Mouse (Mus musculus) hindbrain, embryonic 11.5 days (tissue): ENCODE measurements around the gene Ephb1. TPM values are rescaled to one million over a fixed set of nuclear protein-coding genes. Genes with fewer than 3 reads are reported as not detected.

Experiments used
- ATAC-seq: fragments of 200-750 bp; cut with Nextera tagmentation; 2 replicates; pipeline ENCODE4 v1.8.0; 2017; ENCODE audit warnings: mild to moderate bottlenecking, moderate TSS enrichment, moderate library complexity; ENCODE audit not compliant: low FRiP score
- DNase-seq: peaks from one replicate; pipeline ENCODE4 v3.0.0-alpha.2; 2015; ENCODE audit warnings: low spot score
- H3K27ac ChIP-seq: fragments of 300-500 bp; sonication (generic); 2 replicates; pipeline ENCODE4 v1.5.1; 2014; ENCODE audit warnings: mild to moderate bottlenecking, low read depth, low read length
- H3K27me3 ChIP-seq: fragments of 300-500 bp; sonication (generic); 2 replicates; pipeline ENCODE4 v1.6.1; 2014; ENCODE audit warnings: mild to moderate bottlenecking, low read length, moderate library complexity, mixed read lengths; ENCODE audit not compliant: control insufficient read depth, insufficient read depth
- H3K36me3 ChIP-seq: fragments of 300-500 bp; sonication (generic); 2 replicates; pipeline ENCODE4 v1.6.1; 2014; ENCODE audit warnings: mild to moderate bottlenecking, low read length, moderate library complexity, mixed read lengths; ENCODE audit not compliant: control insufficient read depth, insufficient read depth
- H3K4me1 ChIP-seq: fragments of 300-500 bp; sonication (generic); replicated peaks from 2 replicates; pipeline ENCODE4 v1.6.1; 2014; ENCODE audit warnings: low read length, mixed read lengths; ENCODE audit not compliant: control insufficient read depth, insufficient read depth
- H3K4me2 ChIP-seq: fragments of 300-500 bp; sonication (generic); replicated peaks from 2 replicates; pipeline ENCODE4 v1.6.1; 2014; ENCODE audit warnings: mild to moderate bottlenecking, low read depth, low read length
- H3K4me3 ChIP-seq: fragments of 300-500 bp; sonication (generic); 2 replicates; pipeline ENCODE4 v1.5.1; 2014; ENCODE audit warnings: low read depth, low read length
- H3K9ac ChIP-seq: fragments of 300-500 bp; sonication (generic); 2 replicates; pipeline ENCODE4 v1.6.1; 2014; ENCODE audit warnings: low read depth, low read length
- H3K9me3 ChIP-seq: fragments of 300-500 bp; sonication (generic); 2 replicates; pipeline ENCODE4 v1.6.1; 2016; ENCODE audit warnings: low read length; ENCODE audit not compliant: control insufficient read depth
- WGBS: fragments of 180-500 bp; shearing (Covaris S2); extraction: QIAGEN DNeasy Blood & Tissue Kit; methylation state at CpG from one replicate; pipeline ENCODE4 v1.1.7; 2014; 5-methylcytosine and 5-hydroxymethylcytosine counted together
- polyA plus RNA-seq: library from polyadenylated mRNA; unstranded; fragments of >200 nt; fragmentation: Nextera tagmentation; extraction: Ambion mirVana; gene quantifications from 2 replicates; pipeline ENCODE4 v1.2.1, GENCODE M21; 2014

Gene Ephb1
- polyA plus RNA-seq, 1 experiment from 2014 or later, result 18.3 TPM

- Histone ChIP-seq H3K4me3 (no peak overlapping the region), H3K4me1 (no peaks in the 10 kb centered on the region), H3K36me3 (no peaks in the 10 kb centered on the region), H3K27me3 (no peaks in the 10 kb centered on the region), H3K27ac (no peak overlapping the region), H3K9me3 (no peaks in the 10 kb centered on the region), H3K4me2 (no peak overlapping the region), H3K9ac (no peak overlapping the region)
- ATAC-seq, result no peak
- 87% methylated on average over 3 of the region's 3 CpGs for WGBS
- DNase-seq, result no peak
Observed at GRCm38 (mm10) chr9:102119422-102119821, 235.1 kb downstream of the Ephb1 start.

DNA sequence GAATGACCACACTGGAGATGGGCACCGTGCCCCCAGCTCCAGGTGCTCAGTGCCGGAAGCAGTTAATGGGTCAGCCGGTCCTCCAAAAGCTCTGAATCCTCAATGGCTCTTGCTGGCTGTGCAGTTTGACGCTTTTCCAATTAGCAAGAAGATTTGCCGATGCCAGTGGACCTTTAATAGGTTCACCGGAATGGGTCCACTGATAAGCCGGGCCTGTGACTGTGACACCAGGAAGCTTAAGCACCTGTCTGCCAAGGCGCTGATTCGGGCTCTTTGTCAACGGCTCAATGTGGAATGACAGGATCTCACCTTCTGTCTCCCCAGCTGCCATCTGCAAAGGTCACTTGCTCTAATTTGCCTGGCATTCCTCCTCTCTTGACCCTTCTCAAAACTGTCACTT lies 239.2 kb downstream of the Ephb1 start:
- Histone ChIP-seq H3K4me3 (no peak overlapping the region), H3K4me2 (no peak overlapping the region), H3K36me3 (no peaks in the 10 kb centered on the region), H3K27ac (no peak overlapping the region), H3K9me3 (no peaks in the 10 kb centered on the region), H3K27me3 (no peaks in the 10 kb centered on the region), H3K9ac (no peak overlapping the region), H3K4me1 (no peaks in the 10 kb centered on the region)
- DNase-seq, result no peak
- ATAC-seq, result no peak
- WGBS, result 91% methylated on average over 10 of the region's 10 CpGs

GRCm38 (mm10) chr9:102111471-102111870 lies 243.0 kb downstream of the Ephb1 start:
- H3K4me3 ChIP-seq, result no peak overlapping the region
- WGBS, result 72% methylated on average over 3 of the region's 3 CpGs
- DNase-seq (no peak), ATAC-seq (no peak)
- H3K9me3 ChIP-seq, result no peaks in the 10 kb centered on the region
- no peak overlapping the region for H3K9ac ChIP-seq
- no peaks in the 10 kb centered on the region for H3K36me3 ChIP-seq
- H3K27me3 ChIP-seq, result no peaks in the 10 kb centered on the region
- no peaks in the 10 kb centered on the region for H3K4me1 ChIP-seq
- no peak overlapping the region for H3K27ac ChIP-seq
- H3K4me2 ChIP-seq, result no peak overlapping the region

DNA sequence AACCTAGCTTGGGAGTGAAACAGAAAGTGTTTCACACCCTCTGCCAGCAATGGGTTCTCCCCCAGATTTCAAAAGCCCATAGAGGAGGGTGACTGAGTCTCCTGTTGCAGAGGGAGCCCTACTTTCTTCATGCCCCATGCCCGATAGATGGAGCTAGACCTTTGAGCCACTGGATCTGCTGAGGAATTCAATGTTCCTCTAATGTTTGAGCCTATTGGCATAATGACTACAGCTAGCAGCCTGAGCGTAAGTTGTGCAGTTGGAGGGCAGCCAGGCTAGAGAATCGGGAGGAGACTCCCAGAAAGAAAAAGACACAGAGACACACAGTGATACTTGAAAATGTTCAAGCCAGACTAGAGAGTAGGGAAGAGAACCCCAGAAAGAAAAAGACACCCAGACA lies 246.5 kb downstream of the Ephb1 start:
- no peak for ATAC-seq
- H3K36me3 ChIP-seq, result no peaks in the 10 kb centered on the region
- no peak overlapping the region for H3K27ac ChIP-seq
- H3K4me3 ChIP-seq, result no peak overlapping the region
- WGBS, result 88% methylated on average over 3 of the region's 3 CpGs
- no peaks in the 10 kb centered on the region for H3K27me3 ChIP-seq
- DNase-seq, result no peak
- H3K9ac ChIP-seq, result no peak overlapping the region
- H3K4me1 ChIP-seq, result no peaks in the 10 kb centered on the region
- H3K9me3 ChIP-seq, result no peaks in the 10 kb centered on the region
- no peak overlapping the region for H3K4me2 ChIP-seq

- DNase-seq (no peak), ATAC-seq (peak; percentile 35; the same call in 1 of the 2 replicates)
- Histone ChIP-seq H3K9me3 (no peaks in the 10 kb centered on the region), H3K36me3 (no peaks in the 10 kb centered on the region), H3K4me1 (no peaks in the 10 kb centered on the region), H3K4me2 (no peak overlapping the region), H3K4me3 (no peak overlapping the region), H3K27me3 (no peaks in the 10 kb centered on the region), H3K27ac (no peak overlapping the region), H3K9ac (no peak overlapping the region)
- 75% methylated on average over 2 of the region's 2 CpGs for WGBS
Observed at GRCm38 (mm10) chr9:102107213-102107612, 247.3 kb downstream of the Ephb1 start.

- 37% methylated on average over 7 of the region's 7 CpGs for WGBS
- Histone ChIP-seq H3K36me3 (no peaks in the 10 kb centered on the region), H3K27me3 (no peaks in the 10 kb centered on the region), H3K4me3 (no peak overlapping the region), H3K4me2 (no peak overlapping the region), H3K27ac (no peak overlapping the region), H3K9me3 (no peaks in the 10 kb centered on the region), H3K9ac (no peak overlapping the region), H3K4me1 (no peaks in the 10 kb centered on the region)
- DNase-seq (no peak), ATAC-seq (no peak)
Observed at GRCm38 (mm10) chr9:102096825-102097224, 257.7 kb downstream of the Ephb1 start.

DNA sequence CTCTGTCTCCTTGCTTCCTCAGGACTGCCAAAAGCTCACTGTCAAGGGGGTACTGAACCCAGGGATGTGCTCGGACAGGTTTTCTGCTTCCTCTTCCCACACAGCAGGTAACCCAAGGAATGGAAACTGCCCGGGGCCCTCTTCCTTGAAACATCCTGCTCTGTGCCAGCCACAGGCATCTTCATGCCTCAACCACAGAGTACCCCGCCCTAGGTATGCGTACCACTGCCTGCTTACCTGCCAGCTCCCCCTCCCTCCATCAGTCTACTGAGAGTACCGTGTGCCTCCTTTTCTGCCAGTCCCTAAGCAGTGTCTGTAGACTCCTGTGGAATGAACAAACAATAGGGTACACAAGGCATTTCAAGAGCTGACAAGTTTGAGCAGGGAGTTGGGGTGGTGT lies 265.9 kb downstream of the Ephb1 start:
- 89% methylated on average over 5 of the region's 5 CpGs for WGBS
- Histone ChIP-seq H3K27ac (no peak overlapping the region), H3K27me3 (no peaks in the 10 kb centered on the region; the same call in 1 of the 2 replicates), H3K36me3 (no peaks in the 10 kb centered on the region), H3K9me3 (no peaks in the 10 kb centered on the region), H3K4me1 (no peaks in the 10 kb centered on the region), H3K4me3 (no peak overlapping the region), H3K9ac (no peak overlapping the region), H3K4me2 (no peak overlapping the region)
- no peak for ATAC-seq
- no peak for DNase-seq

DNA sequence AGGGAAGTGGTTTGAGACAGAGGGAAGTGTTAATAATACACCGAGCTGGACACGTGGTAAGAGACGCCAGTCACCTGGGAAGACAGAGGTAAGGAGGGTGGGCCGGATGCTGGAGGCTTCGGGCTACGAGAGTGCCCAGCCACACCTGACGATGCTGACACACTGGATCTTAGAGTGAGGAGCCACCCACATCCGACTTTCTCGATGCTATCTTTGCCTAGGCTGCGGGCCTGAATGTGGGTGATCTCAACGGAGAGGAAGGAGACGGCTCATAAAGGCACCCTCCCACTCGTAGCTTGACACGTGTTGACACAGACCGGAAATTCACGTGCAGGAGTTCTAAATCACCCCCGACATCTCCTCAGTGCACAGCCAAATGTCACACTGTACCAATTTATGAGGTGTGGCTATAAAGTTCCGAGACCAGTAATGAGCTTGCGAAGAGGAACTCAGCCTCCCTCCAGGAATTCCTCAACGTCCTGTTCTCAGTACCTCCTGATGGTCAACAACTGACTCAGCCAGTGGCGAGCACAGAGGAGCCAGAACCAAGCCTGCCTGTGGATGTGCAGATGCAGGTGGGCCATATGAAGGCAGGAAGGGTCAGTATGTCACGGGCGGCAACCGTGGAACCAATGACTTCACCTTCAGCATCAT lies 268.3 kb downstream of the Ephb1 start:
- Histone ChIP-seq H3K27me3 (peaks cover 3% of the 10 kb centered on the region; the same call in 1 of the 2 replicates), H3K27ac (no peak overlapping the region), H3K4me1 (no peaks in the 10 kb centered on the region), H3K9me3 (no peaks in the 10 kb centered on the region), H3K36me3 (no peaks in the 10 kb centered on the region), H3K4me3 (no peak overlapping the region), H3K4me2 (no peak overlapping the region), H3K9ac (no peak overlapping the region)
- no peak for DNase-seq
- no peak for ATAC-seq
- WGBS, result 86% methylated on average over 24 of the region's 24 CpGs

DNA sequence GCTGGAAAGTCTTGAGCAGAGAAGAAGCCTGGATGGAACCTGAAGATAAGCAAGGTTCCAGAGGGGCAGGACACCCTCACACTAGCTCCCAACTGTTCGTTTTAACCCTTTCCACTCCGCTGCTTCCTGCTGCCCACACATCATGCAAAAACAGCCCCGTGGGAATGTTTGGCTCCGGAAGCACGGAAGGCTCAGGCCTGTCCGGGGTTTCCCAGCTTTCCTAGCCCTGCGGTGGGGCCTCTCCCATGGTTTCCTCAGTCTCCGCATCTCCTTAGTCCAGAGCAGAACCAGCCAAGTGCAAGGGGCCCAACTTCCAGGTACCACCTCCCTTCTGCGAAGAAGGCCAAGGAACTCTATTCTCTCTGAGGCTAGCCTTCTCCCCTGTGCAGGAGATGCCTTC lies 269.0 kb downstream of the Ephb1 start:
- 88% methylated on average over 9 of the region's 9 CpGs for WGBS
- Histone ChIP-seq H3K27ac (no peak overlapping the region), H3K4me1 (no peaks in the 10 kb centered on the region), H3K9me3 (no peaks in the 10 kb centered on the region), H3K4me2 (no peak overlapping the region), H3K36me3 (no peaks in the 10 kb centered on the region), H3K27me3 (peaks cover 3% of the 10 kb centered on the region; the same call in 1 of the 2 replicates), H3K4me3 (no peak overlapping the region), H3K9ac (no peak overlapping the region)
- no peak for DNase-seq
- ATAC-seq, result no peak
